Mouse (Mus musculus): ENCODE data around the gene Tprn. TPM values are rescaled to one million over a fixed set of nuclear protein-coding genes. Genes with fewer than 3 reads are reported as not detected.

Tprn gene
- polyA plus RNA-seq, 1 experiment: 12.9 TPM

DNA sequence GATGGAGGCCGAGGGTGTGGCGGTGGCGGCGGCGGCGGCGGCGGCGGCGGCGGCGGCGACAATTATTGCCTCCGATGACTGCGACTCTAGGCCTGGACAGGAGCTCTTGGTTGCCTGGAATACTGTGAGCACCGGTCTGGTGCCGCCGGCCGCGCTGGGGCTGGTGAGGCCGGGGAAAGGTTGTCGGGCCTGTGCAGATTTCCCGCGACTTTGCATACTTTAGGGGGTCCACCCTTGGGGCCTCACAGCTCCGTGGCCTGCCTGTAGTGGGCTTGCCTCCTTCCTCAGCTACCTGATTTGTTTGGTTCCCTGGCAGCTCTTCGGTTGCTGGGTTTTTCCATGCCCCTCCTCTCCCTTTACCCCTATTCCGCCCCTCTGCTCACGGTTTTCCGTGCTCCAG is 10.1 kb downstream of the Tprn start:
- TF ChIP-seq GATA1 (IDR thresholded peaks at IDR 0.05; ENCODE audit: borderline replicate concordance, low read length) (no peak), FLI1 (IDR thresholded peaks at IDR 0.05; ENCODE audit: low read length) (no peak)
- Histone ChIP-seq H3K27me3 (replicated peaks) (no peaks in the 10 kb centered on the region), H3K4me3 (replicated peaks) (peak overlapping the region; percentile 97), H3K36me3 (replicated peaks; ENCODE audit: low read length) (peaks cover 80% of the 10 kb centered on the region), H3K9me3 (no peaks in the 10 kb centered on the region), H3K4me1 (peaks cover 70% of the 10 kb centered on the region)

- Histone ChIP-seq H3K4me1 (peaks cover 65% of the 10 kb centered on the region), H3K27me3 (replicated peaks) (no peaks in the 10 kb centered on the region), H3K36me3 (replicated peaks; ENCODE audit: low read length) (peaks cover 80% of the 10 kb centered on the region), H3K4me3 (replicated peaks) (peak overlapping the region; percentile 97), H3K9me3 (no peaks in the 10 kb centered on the region)
- no peak for TF ChIP-seq FLI1 (IDR thresholded peaks at IDR 0.05; ENCODE audit: low read length)
- no peak for TF ChIP-seq GATA1 (IDR thresholded peaks at IDR 0.05; ENCODE audit: borderline replicate concordance, low read length)
Observed at GRCm38 (mm10) chr2:25273010-25273409, 10.6 kb downstream of the Tprn start.

DNA sequence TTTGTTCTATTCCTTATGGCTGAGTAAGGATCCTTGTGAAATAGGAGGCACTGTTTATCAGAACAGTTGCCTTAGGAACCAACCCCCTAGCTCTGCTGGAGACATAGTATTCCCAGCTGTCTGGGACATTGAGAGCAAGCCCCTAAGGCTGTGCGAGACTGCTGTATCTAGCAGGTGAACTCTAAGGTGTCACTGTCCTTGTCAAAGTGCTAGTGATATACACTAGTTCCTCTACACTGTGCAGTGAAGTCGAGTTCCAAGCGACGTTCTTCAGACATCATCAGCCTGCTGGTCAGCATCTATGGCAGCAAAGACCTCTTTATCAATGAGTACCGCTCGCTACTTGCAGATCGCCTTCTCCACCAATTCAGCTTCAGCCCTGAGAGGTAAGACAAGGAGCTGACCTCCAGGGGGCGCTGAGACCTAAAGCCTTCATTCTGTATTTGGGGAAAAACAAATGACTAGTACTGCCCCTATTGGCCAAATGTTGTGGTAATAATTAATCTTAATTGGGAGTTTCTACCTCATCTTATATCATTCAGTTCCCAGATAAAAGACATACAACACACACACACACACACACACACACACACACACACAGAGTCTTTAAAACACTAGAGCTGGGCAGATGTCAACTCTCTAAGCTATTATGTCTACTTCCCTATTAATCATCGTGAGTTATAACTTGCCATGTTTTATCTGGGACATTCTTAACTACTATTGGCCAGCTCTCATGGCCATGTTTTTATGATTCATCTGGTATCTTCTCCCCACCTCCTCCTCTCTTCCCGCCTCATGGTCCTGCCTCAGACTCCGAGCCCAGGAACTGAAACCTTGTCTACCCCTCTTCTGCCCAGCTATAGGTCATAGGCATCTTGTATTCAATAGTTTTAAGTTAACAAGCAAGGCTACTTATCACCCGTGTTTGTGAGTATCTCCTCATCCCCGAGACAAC is 16.8 kb downstream of the Tprn start:
- no peak for TF ChIP-seq FLI1 (IDR thresholded peaks at IDR 0.05; ENCODE audit: low read length)
- TF ChIP-seq GATA1 (IDR thresholded peaks at IDR 0.05; ENCODE audit: borderline replicate concordance, low read length): no peak
- H3K9me3 ChIP-seq: no peaks in the 10 kb centered on the region
- H3K4me1 ChIP-seq: peaks cover 10% of the 10 kb centered on the region; the same call in 1 of the 2 replicates
- H3K27me3 ChIP-seq (replicated peaks): no peaks in the 10 kb centered on the region
- H3K36me3 ChIP-seq (replicated peaks; ENCODE audit: low read length): peaks cover 97% of the 10 kb centered on the region
- H3K4me3 ChIP-seq (replicated peaks): no peak overlapping the region

GRCm38 (mm10) chr2:25285551-25285950 is 23.1 kb downstream of the Tprn start:
- no peak overlapping the region for H3K4me3 ChIP-seq (replicated peaks)
- H3K27me3 ChIP-seq (replicated peaks): peaks cover 40% of the 10 kb centered on the region
- peaks cover 59% of the 10 kb centered on the region for H3K36me3 ChIP-seq (replicated peaks; ENCODE audit: low read length)
- H3K9me3 ChIP-seq: no peaks in the 10 kb centered on the region
- TF ChIP-seq FLI1 (IDR thresholded peaks at IDR 0.05; ENCODE audit: low read length) (no peak), GATA1 (IDR thresholded peaks at IDR 0.05; ENCODE audit: borderline replicate concordance, low read length) (no peak)
- H3K4me1 ChIP-seq: peaks cover 25% of the 10 kb centered on the region

DNA sequence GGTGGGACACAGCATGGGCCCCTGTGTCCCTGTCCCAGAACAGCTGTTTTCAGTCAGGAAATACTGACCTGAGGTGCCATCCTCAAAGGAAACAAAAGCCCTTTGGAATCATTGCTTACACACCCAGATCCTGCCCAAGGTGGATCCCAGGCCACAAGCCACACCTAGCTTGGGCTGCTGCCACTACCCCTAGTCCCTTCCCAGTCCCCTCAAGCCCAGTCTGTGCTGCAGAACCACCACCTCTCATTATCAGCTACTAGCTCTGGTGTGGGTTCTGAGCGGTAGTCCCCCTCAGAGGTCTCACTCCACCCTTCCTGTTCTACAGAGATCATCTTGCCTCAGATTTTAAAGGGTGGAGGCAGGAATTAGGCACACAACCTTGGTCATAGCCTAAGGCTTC is 23.9 kb downstream of the Tprn start:
- Histone ChIP-seq H3K4me1 (peaks cover 33% of the 10 kb centered on the region), H3K9me3 (no peaks in the 10 kb centered on the region), H3K36me3 (replicated peaks; ENCODE audit: low read length) (peaks cover 52% of the 10 kb centered on the region), H3K4me3 (replicated peaks) (no peak overlapping the region), H3K27me3 (replicated peaks) (peaks cover 48% of the 10 kb centered on the region)
- no peak for TF ChIP-seq GATA1 (IDR thresholded peaks at IDR 0.05; ENCODE audit: borderline replicate concordance, low read length)
- TF ChIP-seq FLI1 (IDR thresholded peaks at IDR 0.05; ENCODE audit: low read length): no peak

- Histone ChIP-seq H3K36me3 (replicated peaks; ENCODE audit: low read length) (peaks cover 47% of the 10 kb centered on the region), H3K4me1 (peaks cover 39% of the 10 kb centered on the region), H3K4me3 (replicated peaks) (no peak overlapping the region), H3K9me3 (no peaks in the 10 kb centered on the region), H3K27me3 (replicated peaks) (peaks cover 55% of the 10 kb centered on the region)
- TF ChIP-seq GATA1 (IDR thresholded peaks at IDR 0.05; ENCODE audit: borderline replicate concordance, low read length): no peak
- no peak for TF ChIP-seq FLI1 (IDR thresholded peaks at IDR 0.05; ENCODE audit: low read length)
Observed at GRCm38 (mm10) chr2:25286837-25287636, 24.6 kb downstream of the Tprn start.

- H3K4me1 ChIP-seq: peaks cover 46% of the 10 kb centered on the region
- H3K27me3 ChIP-seq (replicated peaks): peaks cover 66% of the 10 kb centered on the region
- H3K9me3 ChIP-seq: no peaks in the 10 kb centered on the region
- H3K4me3 ChIP-seq (replicated peaks): no peak within 1 kb of the TSS
- H3K36me3 ChIP-seq (replicated peaks; ENCODE audit: low read length): peaks cover 36% of the 10 kb centered on the region
- no peak for TF ChIP-seq FLI1 (IDR thresholded peaks at IDR 0.05; ENCODE audit: low read length)
- no peak for TF ChIP-seq GATA1 (IDR thresholded peaks at IDR 0.05; ENCODE audit: borderline replicate concordance, low read length)
Observed at GRCm38 (mm10) chr2:25287927-25288649, 25.7 kb downstream of the Tprn start, which contains the start of gene Tmem210. Gene Tmem210, plus strand, starts transcription at chr2:25288145.

DNA sequence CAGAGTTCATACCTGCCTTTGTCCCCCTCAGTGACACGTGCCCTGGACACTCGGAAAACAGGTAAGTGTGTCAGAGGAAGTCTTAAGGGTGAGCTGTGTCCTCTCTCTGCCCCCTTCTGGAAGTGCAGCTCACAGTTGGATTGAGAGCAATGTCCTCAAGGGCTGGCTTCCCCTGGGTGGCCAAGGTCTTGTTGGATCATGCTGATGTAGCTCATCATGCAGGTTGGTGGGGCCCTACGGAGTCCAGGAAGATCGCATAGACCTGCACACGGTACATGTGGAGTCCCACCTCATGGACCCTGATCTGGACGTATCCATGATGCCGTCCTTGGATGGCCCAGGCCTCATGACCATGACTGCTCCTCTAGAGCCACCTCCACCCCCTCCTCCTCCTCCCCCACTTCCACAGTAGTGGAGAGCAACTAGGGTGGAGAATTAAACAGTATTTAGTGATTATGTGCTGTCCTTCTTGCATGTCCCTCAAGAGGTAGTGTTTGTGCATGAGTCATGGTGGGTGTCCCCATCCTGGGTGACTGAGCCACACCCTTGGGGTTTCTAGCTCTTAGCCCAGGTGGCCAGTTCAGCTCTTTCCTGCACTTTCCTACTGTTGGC is 26.4 kb downstream of the Tprn start:
- no peak overlapping the region for H3K4me3 ChIP-seq (replicated peaks)
- H3K27me3 ChIP-seq (replicated peaks): peaks cover 73% of the 10 kb centered on the region
- TF ChIP-seq FLI1 (IDR thresholded peaks at IDR 0.05; ENCODE audit: low read length) (no peak), GATA1 (IDR thresholded peaks at IDR 0.05; ENCODE audit: borderline replicate concordance, low read length) (no peak)
- H3K9me3 ChIP-seq: no peaks in the 10 kb centered on the region
- peaks cover 29% of the 10 kb centered on the region for H3K36me3 ChIP-seq (replicated peaks; ENCODE audit: low read length)
- H3K4me1 ChIP-seq: peaks cover 46% of the 10 kb centered on the region

DNA sequence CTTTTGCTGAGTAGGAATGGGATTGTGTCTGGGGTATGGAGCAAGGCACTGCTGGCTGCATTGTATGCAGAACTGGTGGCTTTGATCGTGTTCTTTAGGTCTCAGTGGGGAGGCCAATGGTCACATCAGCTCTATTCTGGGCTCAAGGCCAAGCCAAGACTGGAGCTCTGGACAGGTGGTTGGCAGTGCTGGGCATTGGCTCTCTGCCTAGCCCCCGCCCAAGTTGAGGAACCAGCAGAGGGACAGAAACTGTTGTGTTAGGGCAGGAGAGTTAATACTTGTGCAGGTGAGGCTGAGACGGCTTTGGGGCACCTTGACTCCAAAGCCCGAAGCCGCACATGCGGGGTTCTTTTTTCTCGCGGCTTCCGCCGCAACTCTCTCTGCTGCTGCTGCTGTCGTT is 27.2 kb downstream of the Tprn start, which contains the start of gene Lrrc26:
Lrrc26 (plus strand) TSS at position 265 of the 400 bp plus-strand sequence.
- H3K27me3 ChIP-seq (replicated peaks): peaks cover 81% of the 10 kb centered on the region
- no peaks in the 10 kb centered on the region for H3K9me3 ChIP-seq
- H3K36me3 ChIP-seq (replicated peaks; ENCODE audit: low read length): peaks cover 21% of the 10 kb centered on the region
- peaks cover 46% of the 10 kb centered on the region for H3K4me1 ChIP-seq
- peak within 1 kb of the TSS; percentile 59 for H3K4me3 ChIP-seq (replicated peaks)
- TF ChIP-seq GATA1 (IDR thresholded peaks at IDR 0.05; ENCODE audit: borderline replicate concordance, low read length) (no peak), FLI1 (IDR thresholded peaks at IDR 0.05; ENCODE audit: low read length) (no peak)

Data from megakaryocyte, embryonic 14.5 days (primary cell).